Mouse (Mus musculus): ENCODE results near the gene Fibp. TPM values are rescaled to one million over a fixed set of nuclear protein-coding genes. Genes with fewer than 3 reads are reported as not detected.

Fibp gene
- polyA plus RNA-seq, 1 experiment from 2014 or later: 150 TPM

DNA sequence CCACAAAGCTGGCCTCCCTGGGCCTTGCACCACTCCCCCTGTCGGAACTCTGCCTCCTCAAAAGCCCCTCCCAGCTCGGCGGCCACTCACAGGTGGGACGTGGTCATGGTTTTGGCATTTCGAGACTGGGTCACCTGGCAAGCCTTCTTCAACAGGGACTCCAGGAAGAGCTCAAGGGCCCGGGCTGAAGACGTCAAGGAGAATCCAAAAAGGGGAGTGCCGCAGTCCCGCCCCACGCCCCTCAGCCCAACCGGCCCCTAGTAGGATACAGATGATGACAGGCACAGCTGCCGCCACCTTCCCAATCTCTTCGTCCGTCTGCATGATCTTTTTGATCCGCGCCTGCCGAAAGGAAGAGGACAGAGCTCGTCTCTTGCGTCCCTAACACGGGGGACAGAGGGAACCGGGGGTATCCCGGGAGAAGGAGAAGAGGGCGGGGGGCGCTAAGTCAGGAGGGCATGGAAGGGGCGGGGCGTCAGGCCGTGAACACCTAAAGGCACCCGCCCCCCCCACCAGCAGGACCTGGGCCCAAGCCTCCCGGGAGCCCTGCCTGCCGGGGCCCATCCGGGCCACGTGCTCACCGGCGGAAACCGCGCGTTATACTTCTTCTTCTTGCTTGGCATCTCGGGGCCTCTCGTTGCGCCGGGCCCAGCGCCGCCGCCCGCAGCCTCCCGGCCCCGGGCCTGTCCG, 36.2 kb upstream of the Fibp start:
- H3K27ac ChIP-seq: peak overlapping the region; percentile 92
- ATAC-seq (replicated peaks; ENCODE audit: low FRiP score, low read depth): peak; percentile 67
- H3K9ac ChIP-seq (ENCODE audit: low read depth, low read length): peak overlapping the region; percentile 85
- H3K27me3 ChIP-seq (ENCODE audit: insufficient read depth, low read length): no peaks in the 10 kb centered on the region
- peaks cover 25% of the 10 kb centered on the region; the same call in 1 of the 2 replicates for H3K36me3 ChIP-seq (ENCODE audit: insufficient read depth, low read length)
- peak; percentile 43 for TF ChIP-seq CTCF (IDR thresholded peaks at IDR 0.05; ENCODE audit: low read depth)
- under 1% methylated on average over 28 of the region's 48 CpGs for WGBS
- no peaks in the 10 kb centered on the region for H3K9me3 ChIP-seq (replicated peaks; ENCODE audit: low read length)
- peaks cover 30% of the 10 kb centered on the region for H3K4me1 ChIP-seq (replicated peaks; ENCODE audit: insufficient read depth, low read length)
- H3K4me2 ChIP-seq (ENCODE audit: low read length): peak overlapping the region; percentile 78
- DNase-seq (ENCODE audit: low spot score): peak; percentile 80
- H3K4me3 ChIP-seq (replicated peaks; ENCODE audit: low read depth, low read length): peak overlapping the region; percentile 67

DNA sequence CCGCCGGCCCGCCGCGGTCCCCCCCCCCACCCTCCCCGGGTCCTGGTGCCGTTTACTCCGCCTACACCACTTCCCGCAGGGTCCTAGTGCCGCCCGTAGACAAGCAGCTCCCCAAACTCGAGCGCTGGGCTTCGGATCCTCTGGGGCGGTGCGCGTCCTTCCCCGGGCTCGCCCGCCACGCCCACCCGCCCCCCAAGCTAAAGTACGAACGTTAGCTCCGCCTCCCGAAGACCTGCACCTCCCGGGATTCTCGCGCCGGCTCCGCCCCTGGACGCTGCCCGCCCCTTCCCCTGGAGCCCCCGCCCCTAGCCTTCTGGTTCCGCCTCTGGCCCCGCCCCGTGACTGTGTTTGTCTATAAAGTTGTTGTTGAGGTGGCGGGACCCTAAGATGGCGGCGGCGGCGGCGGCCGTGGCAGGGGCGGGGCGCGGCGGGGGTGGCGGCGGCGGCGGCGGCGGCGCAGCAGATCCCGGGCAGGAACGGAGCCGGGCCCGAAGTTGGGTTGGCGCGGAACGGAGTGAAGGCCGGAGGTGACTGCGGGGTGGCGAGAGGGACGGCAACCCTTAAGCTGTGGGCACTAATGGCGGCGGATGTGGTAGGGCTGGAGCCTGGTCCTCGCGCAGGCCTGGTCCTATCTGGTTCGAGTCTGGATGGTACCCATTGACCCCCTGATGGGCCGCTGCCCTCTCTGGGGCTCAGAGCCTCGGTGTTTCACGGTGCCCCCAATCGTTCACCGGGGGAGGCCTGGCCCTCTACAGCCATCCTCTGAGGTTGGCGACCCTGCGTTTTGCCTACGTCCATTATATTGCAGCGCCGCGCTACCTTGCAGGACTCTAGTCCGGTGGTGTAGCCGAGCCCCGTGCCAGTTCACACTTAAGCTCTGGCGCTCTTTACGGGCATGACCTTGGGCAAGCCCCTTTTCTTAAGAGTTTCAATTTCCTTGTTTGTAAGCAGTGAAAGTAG, 35.4 kb upstream of the Fibp start, which contains the start of the genes Drap1 and AI837181:
Drap1 (minus strand) TSS at position 198 of the 960 bp plus-strand sequence.
AI837181 (plus strand) TSS at position 363 of the 960 bp plus-strand sequence.
- H3K9me3 ChIP-seq (replicated peaks; ENCODE audit: low read length): no peaks in the 10 kb centered on the region
- DNase-seq (ENCODE audit: low spot score): peak; percentile 99
- TF ChIP-seq CTCF (IDR thresholded peaks at IDR 0.05; ENCODE audit: low read depth): no peak
- ATAC-seq (replicated peaks; ENCODE audit: low FRiP score, low read depth): peak; percentile 85
- peaks cover 30% of the 10 kb centered on the region for H3K4me1 ChIP-seq (replicated peaks; ENCODE audit: insufficient read depth, low read length)
- no peaks in the 10 kb centered on the region for H3K27me3 ChIP-seq (ENCODE audit: insufficient read depth, low read length)
- peak within 1 kb of the TSS; percentile 92 for H3K27ac ChIP-seq
- H3K36me3 ChIP-seq (ENCODE audit: insufficient read depth, low read length): peaks cover 23% of the 10 kb centered on the region; the same call in 1 of the 2 replicates
- peak within 1 kb of the TSS; percentile 85 for H3K9ac ChIP-seq (ENCODE audit: low read depth, low read length)
- H3K4me3 ChIP-seq (replicated peaks; ENCODE audit: low read depth, low read length): peak within 1 kb of the TSS; percentile 67
- peak within 1 kb of the TSS; percentile 78 for H3K4me2 ChIP-seq (ENCODE audit: low read length)
- under 1% methylated on average over 62 of the region's 87 CpGs for WGBS

DNA sequence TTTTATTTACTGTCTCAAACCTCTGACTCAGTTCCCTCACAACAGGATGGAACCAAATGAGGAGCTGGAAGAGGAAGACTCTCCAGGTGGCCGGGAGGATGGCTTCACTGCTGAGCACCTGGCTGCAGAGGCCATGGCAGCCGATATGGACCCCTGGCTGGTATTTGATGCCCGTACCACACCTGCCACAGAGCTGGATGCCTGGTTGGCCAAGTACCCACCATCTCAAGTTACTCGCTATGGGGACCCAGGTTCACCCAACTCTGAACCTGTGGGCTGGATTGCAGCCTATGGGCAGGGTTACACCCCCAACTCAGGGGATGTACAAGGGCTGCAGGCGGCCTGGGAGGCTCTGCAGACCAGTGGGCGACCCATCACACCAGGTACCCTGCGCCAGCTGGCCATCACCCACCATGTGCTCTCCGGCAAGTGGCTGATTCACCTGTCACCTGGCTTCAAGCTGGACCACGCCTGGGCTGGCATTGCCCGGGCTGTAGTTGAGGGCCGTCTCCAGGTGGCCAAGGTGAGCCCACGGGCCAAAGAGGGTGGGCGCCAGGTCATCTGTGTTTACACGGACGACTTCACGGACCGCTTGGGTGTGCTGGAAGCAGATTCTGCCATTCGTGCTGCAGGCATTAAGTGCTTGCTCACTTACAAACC, 34.4 kb upstream of the Fibp start:
- Histone ChIP-seq H3K27ac (peak overlapping the region; percentile 82; the same call in 1 of the 2 replicates), H3K36me3 (ENCODE audit: insufficient read depth, low read length) (peaks cover 19% of the 10 kb centered on the region; the same call in 1 of the 2 replicates), H3K27me3 (ENCODE audit: insufficient read depth, low read length) (no peaks in the 10 kb centered on the region), H3K4me2 (ENCODE audit: low read length) (peak overlapping the region; percentile 76), H3K9ac (ENCODE audit: low read depth, low read length) (peak overlapping the region; percentile 85), H3K4me1 (replicated peaks; ENCODE audit: insufficient read depth, low read length) (peaks cover 30% of the 10 kb centered on the region), H3K9me3 (replicated peaks; ENCODE audit: low read length) (no peaks in the 10 kb centered on the region), H3K4me3 (replicated peaks; ENCODE audit: low read depth, low read length) (peak overlapping the region; percentile 67)
- ATAC-seq (replicated peaks; ENCODE audit: low FRiP score, low read depth) (no peak), DNase-seq (ENCODE audit: low spot score) (no peak)
- no peak for TF ChIP-seq CTCF (IDR thresholded peaks at IDR 0.05; ENCODE audit: low read depth)
- WGBS: 76% methylated on average over 18 of the region's 18 CpGs

DNA sequence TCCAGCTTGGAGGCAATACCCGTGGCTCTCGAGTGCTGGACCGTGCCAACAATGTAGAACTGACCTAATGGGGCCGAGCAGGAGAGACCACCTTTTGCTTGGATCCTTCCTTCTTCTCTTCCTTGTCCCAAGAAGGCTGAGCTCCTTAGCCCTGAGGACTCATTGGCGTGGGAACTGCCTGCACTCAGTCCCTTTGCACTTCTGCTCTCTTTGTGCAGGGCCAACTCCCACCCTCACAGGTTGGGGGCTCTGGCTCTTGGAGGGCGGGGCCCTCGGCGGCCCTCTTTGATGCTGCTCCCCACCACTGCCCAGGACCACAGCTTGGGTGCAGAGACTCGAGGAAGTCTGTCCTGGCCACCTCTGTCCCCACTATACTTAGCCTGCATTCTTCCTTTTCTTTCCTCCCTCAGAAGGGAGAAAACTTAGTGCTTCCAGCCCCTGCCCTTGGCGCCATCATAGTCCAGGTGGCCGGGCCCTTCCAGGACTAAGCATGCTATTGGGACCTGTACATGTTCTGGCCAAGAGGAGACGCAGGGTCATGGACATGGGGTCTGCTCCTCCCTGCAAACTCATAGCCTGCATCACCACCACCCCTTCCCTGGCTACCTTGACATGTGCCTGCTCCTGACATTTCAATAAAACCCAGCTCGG, 33.6 kb upstream of the Fibp start:
- no peak overlapping the region for H3K4me3 ChIP-seq (replicated peaks; ENCODE audit: low read depth, low read length)
- H3K27ac ChIP-seq: no peak overlapping the region
- DNase-seq (ENCODE audit: low spot score) (no peak), ATAC-seq (replicated peaks; ENCODE audit: low FRiP score, low read depth) (no peak)
- peak overlapping the region; percentile 76; the same call in 1 of the 2 replicates for H3K4me2 ChIP-seq (ENCODE audit: low read length)
- no peaks in the 10 kb centered on the region for H3K9me3 ChIP-seq (replicated peaks; ENCODE audit: low read length)
- H3K27me3 ChIP-seq (ENCODE audit: insufficient read depth, low read length): no peaks in the 10 kb centered on the region
- 88% methylated on average over 13 of the region's 13 CpGs for WGBS
- TF ChIP-seq CTCF (IDR thresholded peaks at IDR 0.05; ENCODE audit: low read depth): no peak
- peaks cover 30% of the 10 kb centered on the region for H3K4me1 ChIP-seq (replicated peaks; ENCODE audit: insufficient read depth, low read length)
- no peak overlapping the region for H3K9ac ChIP-seq (ENCODE audit: low read depth, low read length)
- H3K36me3 ChIP-seq (ENCODE audit: insufficient read depth, low read length): peaks cover 12% of the 10 kb centered on the region; the same call in 1 of the 2 replicates

DNA sequence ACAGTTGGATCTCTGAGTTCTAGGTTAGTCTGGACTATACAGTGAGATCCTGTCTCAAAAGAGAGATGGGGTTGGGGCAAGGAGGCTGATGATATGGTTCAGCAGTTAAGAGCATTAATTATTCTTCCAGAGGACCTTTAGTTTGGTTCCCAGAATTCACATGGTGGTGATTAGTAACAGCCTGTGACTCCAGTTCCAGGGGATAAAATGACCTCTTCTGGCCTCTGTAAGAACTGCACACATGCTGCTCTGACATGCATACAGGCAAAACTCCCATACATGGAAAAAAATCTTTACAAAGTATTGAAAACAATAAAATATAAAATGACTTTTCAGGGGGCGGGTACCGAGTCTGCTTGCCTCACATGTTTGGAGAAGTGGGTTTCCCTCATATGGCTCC, 32.3 kb upstream of the Fibp start:
- TF ChIP-seq CTCF (IDR thresholded peaks at IDR 0.05; ENCODE audit: low read depth): peak; percentile 68
- no peak overlapping the region for H3K9ac ChIP-seq (ENCODE audit: low read depth, low read length)
- peaks cover 27% of the 10 kb centered on the region for H3K4me1 ChIP-seq (replicated peaks; ENCODE audit: insufficient read depth, low read length)
- H3K27me3 ChIP-seq (ENCODE audit: insufficient read depth, low read length): no peaks in the 10 kb centered on the region
- DNase-seq (ENCODE audit: low spot score) (peak; percentile 87), ATAC-seq (replicated peaks; ENCODE audit: low FRiP score, low read depth) (no peak)
- 78% methylated on average over 2 of the region's 2 CpGs for WGBS
- no peaks in the 10 kb centered on the region for H3K9me3 ChIP-seq (replicated peaks; ENCODE audit: low read length)
- H3K27ac ChIP-seq: no peak overlapping the region
- H3K4me2 ChIP-seq (ENCODE audit: low read length): no peak overlapping the region
- 0 out of 2 replicates have a peak, but pooled peaks cover 6% of the 10 kb centered on the region for H3K36me3 ChIP-seq (ENCODE audit: insufficient read depth, low read length)
- no peak overlapping the region for H3K4me3 ChIP-seq (replicated peaks; ENCODE audit: low read depth, low read length)
